Mouse (Mus musculus) spleen, adult 2 months (tissue): ENCODE results near the gene Efcab12.

Experiments used
- CTCF ChIP-seq: fragments of 200-500 bp; IDR thresholded peaks from 2 replicates; pipeline ENCODE4 v1.5.1; 2011; ENCODE audit warnings: mild to moderate bottlenecking, inconsistent platforms; ENCODE audit not compliant: insufficient read depth, insufficient read length, insufficient replicate concordance; ENCODE audit errors: extremely low read depth
- POLR2A ChIP-seq: fragments of 200-500 bp; IDR thresholded peaks from 2 replicates; pipeline ENCODE4 v1.6.1; 2011; ENCODE audit warnings: low read depth, low read length, inconsistent platforms

- no peak for TF ChIP-seq CTCF
- no peak for TF ChIP-seq POLR2A
Observed at GRCm38 (mm10) chr6:115865246-115865645, 27.0 kb upstream of the Efcab12 start.
